Mouse (Mus musculus) liver, adult (tissue): Measurements from ENCODE around the gene Defa28.
"Not testable (repeated sequence)": the region's sequence is repeated elsewhere in the genome, so short reads cannot be mapped to it uniquely, and the experiment has no call there.

Experiments used
- GATA4 ChIP-seq: IDR thresholded peaks from 2 replicates; pipeline ENCODE4 v1.6.1; 2014; ENCODE audit warnings: mild to moderate bottlenecking, low read length; ENCODE audit not compliant: insufficient replicate concordance

Gene Defa28

DNA sequence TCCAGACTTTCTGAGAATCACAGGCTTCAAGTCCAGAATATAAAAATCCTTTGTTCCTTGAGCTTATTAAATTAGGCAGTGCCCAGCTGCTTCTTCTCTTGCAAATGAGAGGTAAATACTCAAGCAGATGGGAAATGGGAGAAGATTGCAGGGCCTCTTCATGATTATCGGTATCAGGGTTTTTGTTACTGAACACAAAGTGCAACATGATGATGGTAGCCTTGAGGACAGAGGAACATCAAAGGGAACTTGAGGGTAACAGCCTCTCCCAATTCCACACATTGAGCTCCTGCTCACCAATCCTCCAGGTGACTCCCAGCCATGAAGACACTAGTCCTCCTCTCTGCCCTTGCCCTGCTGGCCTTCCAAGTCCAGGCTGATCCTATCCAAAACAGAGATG is at the start of gene Defa28:
TSS of gene Defa28 (plus strand) at position 301 of the 400 bp plus-strand sequence.
- not testable (repeated sequence) for TF ChIP-seq GATA4

DNA sequence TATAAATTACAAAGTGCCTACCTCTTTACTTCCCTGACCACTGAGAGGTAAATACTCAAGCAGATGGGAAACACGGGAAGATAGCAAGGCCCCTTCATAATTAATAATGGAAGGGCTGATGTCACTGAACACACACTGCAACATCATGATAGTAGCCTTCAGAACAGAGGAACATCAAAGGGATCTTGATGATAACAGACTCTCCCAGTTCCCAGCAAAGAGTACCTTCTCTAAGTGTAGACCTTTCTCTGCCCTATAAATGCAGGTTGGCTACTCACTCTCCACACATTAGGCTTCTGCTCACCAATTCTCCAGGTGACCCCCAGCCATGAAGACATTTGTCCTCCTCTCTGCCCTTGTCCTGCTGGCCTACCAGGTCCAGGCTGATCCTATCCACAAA is 17.7 kb upstream of the Defa28 start, which contains the start of gene Defa37:
TSS of gene Defa37 (plus strand) at position 301 of the 400 bp plus-strand sequence.
- TF ChIP-seq GATA4 = not testable (repeated sequence)

DNA sequence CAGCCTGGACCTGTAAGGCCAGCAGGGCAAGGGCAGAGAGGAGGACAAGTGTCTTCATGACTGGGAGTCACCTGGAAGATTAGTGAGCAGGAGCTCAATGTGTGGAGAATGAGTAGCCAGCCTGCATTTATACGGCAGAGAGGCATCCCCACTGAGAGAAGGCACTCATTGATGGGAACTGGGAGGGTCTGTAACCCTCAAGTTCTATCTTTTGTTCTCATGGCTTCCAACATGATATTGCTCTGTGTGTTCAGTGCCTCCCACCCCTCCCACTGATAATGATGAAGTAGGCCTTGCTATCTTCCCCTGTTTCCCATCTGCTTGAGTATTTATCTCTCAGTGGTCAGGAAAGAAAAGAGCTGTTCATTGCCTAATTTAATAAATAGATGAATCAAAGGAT is 11.6 kb downstream of the Defa28 start, which contains the start of gene Gm7861:
TSS of gene Gm7861 (minus strand) at position 101 of the 400 bp plus-strand sequence.
- not testable (repeated sequence) for TF ChIP-seq GATA4

DNA sequence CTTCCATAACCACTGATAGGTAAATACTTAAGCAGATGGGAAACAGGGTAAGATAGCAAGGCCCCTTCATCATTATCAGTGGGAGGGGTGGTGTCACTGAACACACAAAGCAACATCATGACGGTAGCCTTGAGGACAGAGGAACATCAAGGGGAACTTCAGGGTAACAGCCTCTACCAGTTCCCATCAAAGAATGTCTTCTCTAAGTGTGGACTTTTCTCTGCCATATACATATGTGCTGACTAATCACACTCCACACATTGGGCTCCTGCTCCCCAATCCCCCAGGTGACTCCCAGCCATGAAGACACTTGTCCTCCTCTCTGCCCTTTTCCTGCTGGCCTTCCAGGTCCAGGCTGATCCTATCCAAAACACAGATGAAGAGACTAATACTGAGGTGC is 35.1 kb downstream of the Defa28 start, which contains the start of gene Defa26:
TSS of gene Defa26 (plus strand) at position 301 of the 400 bp plus-strand sequence.
- not testable (repeated sequence) for TF ChIP-seq GATA4
